Mouse (Mus musculus): ENCODE data around the gene Npr2.

GRCm38 (mm10) chr4:43586411-43586810 is 45.3 kb upstream of the Npr2 start:
- TF ChIP-seq CTCF (conservative IDR thresholded peaks at IDR 0.05; ENCODE audit: insufficient read depth, insufficient read length, low read depth, low read length) (no peak), POLR2A (IDR thresholded peaks at IDR 0.05; ENCODE audit: low read depth, low read length) (no peak)
